Mouse (Mus musculus) neural tube, embryonic 15.5 days (tissue): ENCODE measurements around the gene Syt1. TPM values are rescaled to one million over a fixed set of nuclear protein-coding genes. Genes with fewer than 3 reads are reported as not detected.

Experiments used
- ATAC-seq: fragments of 200-750 bp; cut with Nextera tagmentation; 2 replicates; pipeline ENCODE4 v1.8.0; 2017; ENCODE audit warnings: mild to moderate bottlenecking, moderate TSS enrichment, moderate library complexity; ENCODE audit not compliant: low FRiP score
- H3K27ac ChIP-seq: fragments of 300-500 bp; sonication (generic); replicated peaks from 2 replicates; pipeline ENCODE4 v1.5.1; 2015; ENCODE audit warnings: mild to moderate bottlenecking, inconsistent platforms
- H3K27me3 ChIP-seq: fragments of 300-500 bp; sonication (generic); replicated peaks from 2 replicates; pipeline ENCODE4 v1.6.1; 2015; ENCODE audit warnings: inconsistent platforms
- H3K36me3 ChIP-seq: fragments of 300-500 bp; sonication (generic); 2 replicates; pipeline ENCODE4 v1.6.1; 2015; ENCODE audit warnings: inconsistent platforms
- H3K4me1 ChIP-seq: fragments of 300-500 bp; sonication (generic); 2 replicates; pipeline ENCODE4 v1.6.1; 2015; ENCODE audit warnings: inconsistent platforms
- H3K4me2 ChIP-seq: fragments of 300-500 bp; sonication (generic); 2 replicates; pipeline ENCODE4 v1.6.1; 2015; ENCODE audit warnings: inconsistent platforms, mild to moderate bottlenecking, moderate library complexity
- H3K4me3 ChIP-seq: fragments of 300-500 bp; sonication (generic); replicated peaks from 2 replicates; pipeline ENCODE4 v1.5.1; 2015; ENCODE audit warnings: mild to moderate bottlenecking, inconsistent platforms
- H3K9ac ChIP-seq: fragments of 300-500 bp; sonication (generic); replicated peaks from 2 replicates; pipeline ENCODE4 v1.6.1; 2015; ENCODE audit warnings: mild to moderate bottlenecking, inconsistent platforms
- H3K9me3 ChIP-seq: fragments of 300-500 bp; sonication (generic); replicated peaks from 2 replicates; pipeline ENCODE4 v1.6.1; 2016; ENCODE audit warnings: inconsistent platforms
- WGBS: fragments of 180-500 bp; shearing (Covaris S2); methylation state at CpG from one replicate; pipeline ENCODE4 v1.1.7; 2015; ENCODE audit warnings: mixed read lengths; 5-methylcytosine and 5-hydroxymethylcytosine counted together
- polyA plus RNA-seq: library from polyadenylated mRNA; unstranded; fragments of >200 nt; fragmentation: Nextera tagmentation; extraction: Ambion mirVana; gene quantifications from 2 replicates; pipeline ENCODE4 v1.2.1, GENCODE M21; 2015

Gene Syt1
- polyA plus RNA-seq, 1 experiment from 2014 or later: 116 TPM

GRCm38 (mm10) chr10:108952182-108952581, 58.6 kb downstream of the Syt1 start:
- Histone ChIP-seq H3K27ac (no peak overlapping the region), H3K27me3 (no peaks in the 10 kb centered on the region), H3K4me2 (no peak overlapping the region), H3K36me3 (no peaks in the 10 kb centered on the region), H3K9me3 (no peaks in the 10 kb centered on the region), H3K4me3 (no peak overlapping the region), H3K9ac (no peak overlapping the region), H3K4me1 (no peaks in the 10 kb centered on the region)
- no peak for ATAC-seq
- WGBS: 82% methylated on average over 8 of the region's 8 CpGs

GRCm38 (mm10) chr10:108936838-108937430, 73.8 kb downstream of the Syt1 start:
- Histone ChIP-seq H3K27ac (no peak overlapping the region), H3K9me3 (no peaks in the 10 kb centered on the region), H3K27me3 (no peaks in the 10 kb centered on the region), H3K4me2 (no peak overlapping the region), H3K4me1 (no peaks in the 10 kb centered on the region), H3K4me3 (no peak overlapping the region), H3K36me3 (no peaks in the 10 kb centered on the region), H3K9ac (no peak overlapping the region)
- no peak for ATAC-seq
- WGBS: 81% methylated on average over 10 of the region's 10 CpGs

DNA sequence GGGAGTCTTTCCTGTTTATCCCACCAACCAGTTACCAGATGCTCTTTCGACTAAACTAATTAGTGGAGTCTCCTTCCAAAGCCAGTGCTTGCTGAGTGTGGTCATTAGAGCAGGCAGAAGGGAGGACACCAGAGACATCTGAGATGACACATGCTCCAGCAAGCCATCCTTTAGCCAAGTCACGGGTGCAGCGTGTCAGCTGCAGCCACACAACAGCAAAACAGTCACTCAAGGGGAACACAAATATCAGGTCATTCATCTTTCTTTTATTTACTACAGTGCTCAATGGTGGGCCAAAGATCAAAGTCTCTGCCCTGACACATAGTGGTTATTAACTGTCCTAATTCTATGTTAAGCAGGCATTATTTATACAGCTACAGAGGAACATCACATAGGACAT, 80.5 kb downstream of the Syt1 start:
- WGBS: 52% methylated on average over 3 of the region's 3 CpGs
- H3K9ac ChIP-seq: no peak overlapping the region
- no peak overlapping the region for H3K27ac ChIP-seq
- no peak for ATAC-seq
- no peak overlapping the region for H3K4me3 ChIP-seq
- no peaks in the 10 kb centered on the region for H3K9me3 ChIP-seq
- H3K4me1 ChIP-seq: no peaks in the 10 kb centered on the region
- H3K4me2 ChIP-seq: no peak overlapping the region
- no peaks in the 10 kb centered on the region for H3K36me3 ChIP-seq
- no peaks in the 10 kb centered on the region for H3K27me3 ChIP-seq

GRCm38 (mm10) chr10:108929676-108930075, 81.1 kb downstream of the Syt1 start:
- 51% methylated on average over 6 of the region's 6 CpGs for WGBS
- no peak for ATAC-seq

GRCm38 (mm10) chr10:108905264-108905663, 105.5 kb downstream of the Syt1 start:
- no peaks in the 10 kb centered on the region for H3K9me3 ChIP-seq
- no peaks in the 10 kb centered on the region for H3K27me3 ChIP-seq
- no peak overlapping the region for H3K4me2 ChIP-seq
- no peak overlapping the region for H3K27ac ChIP-seq
- H3K9ac ChIP-seq: no peak overlapping the region
- 100% methylated on average over 1 of the region's 1 CpGs for WGBS
- no peaks in the 10 kb centered on the region for H3K4me1 ChIP-seq
- ATAC-seq: no peak
- H3K36me3 ChIP-seq: peaks cover 3% of the 10 kb centered on the region; the same call in 1 of the 2 replicates
- no peak overlapping the region for H3K4me3 ChIP-seq

More at GRCm38 (mm10) chr10:108929676-108930075, 81.1 kb downstream of the Syt1 start:
- H3K4me3 ChIP-seq: no peak overlapping the region
- no peaks in the 10 kb centered on the region for H3K27me3 ChIP-seq
- H3K9ac ChIP-seq: no peak overlapping the region
- no peaks in the 10 kb centered on the region for H3K9me3 ChIP-seq
- no peak overlapping the region for H3K4me2 ChIP-seq
- no peaks in the 10 kb centered on the region for H3K4me1 ChIP-seq
- H3K36me3 ChIP-seq: no peaks in the 10 kb centered on the region
- H3K27ac ChIP-seq: no peak overlapping the region

- Histone ChIP-seq H3K36me3 (peaks cover 3% of the 10 kb centered on the region; the same call in 1 of the 2 replicates), H3K4me3 (no peak overlapping the region), H3K9me3 (no peaks in the 10 kb centered on the region), H3K4me1 (no peaks in the 10 kb centered on the region), H3K27ac (no peak overlapping the region), H3K27me3 (no peaks in the 10 kb centered on the region), H3K4me2 (no peak overlapping the region), H3K9ac (no peak overlapping the region)
- ATAC-seq: no peak
- 66% methylated on average over 4 of the region's 4 CpGs for WGBS
These were observed 106.4 kb downstream of the Syt1 start for GRCm38 (mm10) chr10:108904371-108904770.

GRCm38 (mm10) chr10:108896529-108896928, 114.3 kb downstream of the Syt1 start:
- H3K4me1 ChIP-seq: no peaks in the 10 kb centered on the region
- no peak overlapping the region for H3K4me3 ChIP-seq
- H3K4me2 ChIP-seq: no peak overlapping the region
- no peak for ATAC-seq
- no peak overlapping the region for H3K27ac ChIP-seq
- H3K9ac ChIP-seq: no peak overlapping the region
- 94% methylated on average over 5 of the region's 5 CpGs for WGBS
- H3K27me3 ChIP-seq: no peaks in the 10 kb centered on the region
- no peaks in the 10 kb centered on the region for H3K9me3 ChIP-seq
- H3K36me3 ChIP-seq: no peaks in the 10 kb centered on the region

- Histone ChIP-seq H3K27ac (no peak overlapping the region), H3K4me1 (no peaks in the 10 kb centered on the region), H3K4me3 (no peak overlapping the region), H3K9ac (no peak overlapping the region), H3K4me2 (no peak overlapping the region), H3K36me3 (no peaks in the 10 kb centered on the region), H3K9me3 (no peaks in the 10 kb centered on the region), H3K27me3 (no peaks in the 10 kb centered on the region)
- WGBS: 96% methylated on average over 6 of the region's 6 CpGs
- no peak for ATAC-seq
These were observed 117.5 kb downstream of the Syt1 start for GRCm38 (mm10) chr10:108893288-108893687.

DNA sequence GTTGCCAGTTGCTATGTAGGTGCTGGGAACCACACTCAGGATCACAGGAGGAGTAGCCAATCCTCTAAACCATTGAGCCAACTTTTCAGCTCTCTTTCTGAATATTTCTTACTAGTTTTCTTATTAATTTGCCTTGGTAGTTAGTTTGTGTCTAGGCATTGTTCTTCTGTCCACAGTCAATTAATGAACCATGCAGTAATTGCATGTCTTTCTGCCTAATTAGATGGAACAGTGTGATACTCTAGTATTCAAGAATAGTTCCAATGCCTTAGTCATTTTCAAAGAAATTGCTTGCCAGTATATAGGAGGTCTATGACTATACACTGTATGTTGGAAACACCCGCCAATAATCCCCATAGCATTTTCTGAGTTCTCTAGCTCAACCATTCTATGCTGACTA, 118.3 kb downstream of the Syt1 start:
- no peak for ATAC-seq
- no peak overlapping the region for H3K4me2 ChIP-seq
- H3K4me1 ChIP-seq: no peaks in the 10 kb centered on the region
- H3K27ac ChIP-seq: no peak overlapping the region
- no peaks in the 10 kb centered on the region for H3K36me3 ChIP-seq
- no peaks in the 10 kb centered on the region for H3K27me3 ChIP-seq
- H3K9me3 ChIP-seq: no peaks in the 10 kb centered on the region
- H3K9ac ChIP-seq: no peak overlapping the region
- no peak overlapping the region for H3K4me3 ChIP-seq
- 95% methylated on average over 1 of the region's 1 CpGs for WGBS

GRCm38 (mm10) chr10:108889084-108889483, 121.7 kb downstream of the Syt1 start:
- no peak overlapping the region for H3K4me2 ChIP-seq
- no peaks in the 10 kb centered on the region for H3K4me1 ChIP-seq
- H3K9ac ChIP-seq: no peak overlapping the region
- no peak for ATAC-seq
- no peaks in the 10 kb centered on the region for H3K36me3 ChIP-seq
- no peaks in the 10 kb centered on the region for H3K9me3 ChIP-seq
- no peak overlapping the region for H3K27ac ChIP-seq
- WGBS: 78% methylated on average over 4 of the region's 4 CpGs
- no peak overlapping the region for H3K4me3 ChIP-seq
- H3K27me3 ChIP-seq: no peaks in the 10 kb centered on the region

DNA sequence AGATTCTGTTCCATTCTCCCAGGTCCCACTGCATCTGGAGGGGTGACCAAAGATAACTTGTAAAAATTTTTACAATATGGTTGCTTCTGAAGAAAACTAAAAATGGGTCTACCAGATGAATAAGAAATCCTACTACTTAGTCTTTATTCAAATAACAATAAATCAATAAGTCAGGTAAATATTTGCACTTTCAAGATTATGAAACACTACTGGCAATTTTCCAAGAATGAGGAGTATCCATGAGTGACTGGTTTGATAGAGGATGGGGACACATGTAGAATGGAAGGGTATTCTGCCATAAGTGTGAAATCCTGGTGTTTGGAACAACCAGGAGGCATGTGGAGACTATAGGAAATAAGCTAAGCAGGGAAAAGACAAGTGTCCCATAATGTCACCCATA, 124.0 kb downstream of the Syt1 start:
- H3K4me3 ChIP-seq: no peak overlapping the region
- ATAC-seq: no peak
- no peak overlapping the region for H3K9ac ChIP-seq
- H3K36me3 ChIP-seq: no peaks in the 10 kb centered on the region
- no peak overlapping the region for H3K4me2 ChIP-seq
- no peaks in the 10 kb centered on the region for H3K4me1 ChIP-seq
- H3K27ac ChIP-seq: no peak overlapping the region
- H3K27me3 ChIP-seq: no peaks in the 10 kb centered on the region
- H3K9me3 ChIP-seq: no peaks in the 10 kb centered on the region

- 92% methylated on average over 1 of the region's 1 CpGs for WGBS
- H3K4me3 ChIP-seq: no peak overlapping the region
These were observed 125.0 kb downstream of the Syt1 start for GRCm38 (mm10) chr10:108885769-108886168.

GRCm38 (mm10) chr10:108884520-108884919, 126.3 kb downstream of the Syt1 start:
- WGBS: 63% methylated on average over 1 of the region's 1 CpGs

More at GRCm38 (mm10) chr10:108885769-108886168, 125.0 kb downstream of the Syt1 start:
- H3K9ac ChIP-seq: no peak overlapping the region
- H3K27ac ChIP-seq: no peak overlapping the region
- ATAC-seq: no peak
- no peaks in the 10 kb centered on the region for H3K9me3 ChIP-seq
- no peaks in the 10 kb centered on the region for H3K27me3 ChIP-seq
- H3K4me2 ChIP-seq: no peak overlapping the region
- no peaks in the 10 kb centered on the region for H3K4me1 ChIP-seq
- H3K36me3 ChIP-seq: no peaks in the 10 kb centered on the region

More at GRCm38 (mm10) chr10:108884520-108884919, 126.3 kb downstream of the Syt1 start:
- no peak overlapping the region for H3K4me3 ChIP-seq
- no peak overlapping the region for H3K27ac ChIP-seq
- H3K4me1 ChIP-seq: no peaks in the 10 kb centered on the region
- H3K9ac ChIP-seq: no peak overlapping the region
- no peaks in the 10 kb centered on the region for H3K36me3 ChIP-seq
- no peaks in the 10 kb centered on the region for H3K27me3 ChIP-seq
- ATAC-seq: no peak
- H3K4me2 ChIP-seq: no peak overlapping the region
- H3K9me3 ChIP-seq: no peaks in the 10 kb centered on the region
